Mouse (Mus musculus) liver, postnatal 0 days (tissue): ENCODE measurements around the gene Bpgm.

Experiments
- CTCF ChIP-seq: sonication (generic); IDR thresholded peaks from 2 replicates; pipeline ENCODE4 v1.5.1; 2016; ENCODE audit warnings: antibody characterized with exemption, low read depth
- EP300 ChIP-seq: IDR thresholded peaks from 2 replicates; pipeline ENCODE4 v1.6.1; 2016; ENCODE audit warnings: antibody characterized with exemption, low read depth, mild to moderate bottlenecking

DNA sequence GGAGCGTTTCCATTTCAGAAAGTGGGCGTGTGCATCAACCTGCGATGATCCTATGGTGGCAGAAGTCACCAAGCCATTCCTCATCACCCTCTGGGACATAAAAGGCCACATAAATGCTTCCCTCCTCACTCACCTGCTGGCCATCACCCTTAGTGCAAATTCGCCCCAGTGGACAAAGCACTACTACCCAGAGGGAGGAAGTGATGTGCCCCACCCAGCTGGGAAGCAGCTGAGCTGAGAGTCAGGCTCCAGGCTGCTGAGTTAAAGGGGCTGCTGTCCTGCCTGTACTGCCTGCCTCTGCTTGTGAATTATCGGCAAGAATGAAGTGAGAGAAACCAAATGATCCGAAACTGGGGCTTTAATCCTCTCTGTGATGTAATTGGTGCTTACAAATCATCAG, 49.9 kb downstream of the Bpgm start:
- TF ChIP-seq CTCF (no peak), EP300 (no peak)
